Mouse (Mus musculus) intestine, postnatal 0 days (tissue): ENCODE measurements around the gene Triml1. TPM values are rescaled to one million over a fixed set of nuclear protein-coding genes. Genes with fewer than 3 reads are reported as not detected.

ENCODE experiments used
- ATAC-seq: fragments of 200-750 bp; cut with Nextera tagmentation; 2 replicates; pipeline ENCODE4 v1.8.0; 2017; ENCODE audit warnings: mild to moderate bottlenecking, moderate TSS enrichment, moderate library complexity
- H3K27ac ChIP-seq: fragments of 300-500 bp; sonication (generic); 2 replicates; pipeline ENCODE4 v1.5.1; 2014; ENCODE audit warnings: mild to moderate bottlenecking, low read depth, low read length, moderate library complexity
- H3K27me3 ChIP-seq: fragments of 300-500 bp; sonication (generic); replicated peaks from 2 replicates; pipeline ENCODE4 v1.6.1; 2014; ENCODE audit warnings: low read length, mixed read lengths; ENCODE audit not compliant: control insufficient read depth, insufficient read depth
- H3K36me3 ChIP-seq: fragments of 300-500 bp; sonication (generic); 2 replicates; pipeline ENCODE4 v1.6.1; 2014; ENCODE audit warnings: mild to moderate bottlenecking, moderate library complexity; ENCODE audit not compliant: control insufficient read depth, insufficient read depth
- H3K4me1 ChIP-seq: fragments of 300-500 bp; sonication (generic); replicated peaks from 2 replicates; pipeline ENCODE4 v1.6.1; 2014; ENCODE audit warnings: antibody characterized with exemption, low read length, mixed read lengths; ENCODE audit not compliant: control insufficient read depth, insufficient read depth
- H3K4me2 ChIP-seq: fragments of 300-500 bp; sonication (generic); replicated peaks from 2 replicates; pipeline ENCODE4 v1.6.1; 2014; ENCODE audit warnings: low read depth, mild to moderate bottlenecking, moderate library complexity
- H3K4me3 ChIP-seq: fragments of 300-500 bp; sonication (generic); 2 replicates; pipeline ENCODE4 v1.5.1; 2014; ENCODE audit warnings: low read depth, low read length
- H3K9ac ChIP-seq: fragments of 300-500 bp; sonication (generic); 2 replicates; pipeline ENCODE4 v1.6.1; 2014; ENCODE audit warnings: mild to moderate bottlenecking, low read depth, low read length
- H3K9me3 ChIP-seq: fragments of 300-500 bp; sonication (generic); 2 replicates; pipeline ENCODE4 v1.6.1; 2016; ENCODE audit warnings: mixed run types; ENCODE audit not compliant: control insufficient read depth
- CTCF ChIP-seq: sonication (generic); IDR thresholded peaks from 2 replicates; pipeline ENCODE4 v1.5.1; 2016; ENCODE audit warnings: low read depth, mild to moderate bottlenecking, control low read depth, antibody characterized with exemption, moderate library complexity
- WGBS: fragments of 180-500 bp; shearing (Covaris S2); extraction: QIAGEN DNeasy Blood & Tissue Kit; methylation state at CpG from one replicate; pipeline ENCODE4 v1.1.7; 2014; 5-methylcytosine and 5-hydroxymethylcytosine counted together
- polyA plus RNA-seq: library from polyadenylated mRNA; unstranded; fragments of >200 nt; fragmentation: Nextera tagmentation; extraction: Ambion mirVana; gene quantifications from 2 replicates; pipeline ENCODE4 v1.2.1, GENCODE M21; 2015

Triml1 gene
- polyA plus RNA-seq, 1 experiment from 2014 or later: not detected

DNA sequence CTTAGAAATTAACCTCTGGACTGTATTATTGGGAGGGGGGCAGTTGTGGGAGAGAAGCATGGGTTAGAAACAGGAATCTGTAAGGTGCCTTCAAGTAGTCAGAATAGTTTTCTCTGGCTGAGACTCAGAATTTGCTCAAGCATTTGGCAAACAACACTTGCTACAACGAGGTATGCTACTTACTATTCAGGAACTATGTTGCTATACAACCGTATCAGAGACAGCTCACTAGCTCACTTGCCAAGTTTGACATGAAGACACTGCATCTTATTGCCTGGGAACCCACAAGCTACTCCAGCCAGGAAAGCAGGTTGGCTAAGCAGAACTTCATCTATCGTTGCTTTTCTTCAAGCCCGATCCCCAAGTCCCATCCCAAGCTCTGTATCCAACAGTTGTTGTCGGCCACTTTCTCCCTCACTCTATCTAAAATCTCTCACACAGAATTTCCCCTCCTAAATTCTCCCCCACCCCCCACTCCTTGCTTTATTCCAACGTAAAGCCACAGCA is 28.0 kb upstream of the Triml1 start:
- Histone ChIP-seq H3K36me3 (no peaks in the 10 kb centered on the region), H3K4me3 (no peak overlapping the region), H3K4me1 (no peaks in the 10 kb centered on the region), H3K9ac (no peak overlapping the region), H3K27ac (no peak overlapping the region), H3K9me3 (no peaks in the 10 kb centered on the region), H3K27me3 (no peaks in the 10 kb centered on the region), H3K4me2 (no peak overlapping the region)
- no peak for TF ChIP-seq CTCF
- no peak for ATAC-seq
- WGBS: 84% methylated on average over 6 of the region's 6 CpGs

DNA sequence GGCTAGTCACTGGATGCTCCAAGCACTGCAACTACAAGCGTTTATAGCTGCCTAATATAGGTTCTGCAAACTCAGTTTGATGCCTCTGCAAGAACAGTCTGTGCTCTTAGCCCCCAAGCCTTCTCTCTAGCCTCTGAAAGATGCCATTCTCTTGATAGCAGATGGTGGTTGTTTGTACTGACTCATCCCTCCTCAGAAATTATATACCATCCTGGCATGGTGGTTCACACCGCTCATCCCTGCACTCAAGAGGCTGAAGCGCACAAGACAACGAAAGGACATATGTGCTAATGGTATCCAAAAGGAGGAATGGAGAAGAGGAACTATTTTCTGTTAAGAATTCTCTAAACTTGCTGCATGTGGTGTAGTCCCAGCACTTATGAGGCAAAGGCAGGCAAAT is 26.8 kb upstream of the Triml1 start:
- H3K9ac ChIP-seq: no peak overlapping the region
- H3K36me3 ChIP-seq: no peaks in the 10 kb centered on the region
- no peaks in the 10 kb centered on the region for H3K27me3 ChIP-seq
- no peak for ATAC-seq
- no peaks in the 10 kb centered on the region for H3K9me3 ChIP-seq
- WGBS: 89% methylated on average over 4 of the region's 4 CpGs
- no peak overlapping the region for H3K4me2 ChIP-seq
- no peaks in the 10 kb centered on the region for H3K4me1 ChIP-seq
- TF ChIP-seq CTCF: no peak
- no peak overlapping the region for H3K4me3 ChIP-seq
- H3K27ac ChIP-seq: no peak overlapping the region

GRCm38 (mm10) chr8:43164453-43164852 is 23.2 kb upstream of the Triml1 start:
- Histone ChIP-seq H3K9me3 (no peaks in the 10 kb centered on the region), H3K4me2 (no peak overlapping the region), H3K36me3 (no peaks in the 10 kb centered on the region), H3K9ac (no peak overlapping the region), H3K27ac (no peak overlapping the region), H3K4me3 (no peak overlapping the region), H3K27me3 (no peaks in the 10 kb centered on the region), H3K4me1 (no peaks in the 10 kb centered on the region)
- ATAC-seq: no peak
- WGBS: 67% methylated on average over 3 of the region's 3 CpGs
- TF ChIP-seq CTCF: no peak

GRCm38 (mm10) chr8:43163255-43163654 is 22.0 kb upstream of the Triml1 start:
- H3K36me3 ChIP-seq: no peaks in the 10 kb centered on the region
- TF ChIP-seq CTCF: no peak
- ATAC-seq: no peak
- no peak overlapping the region for H3K4me3 ChIP-seq
- WGBS: 78% methylated on average over 11 of the region's 11 CpGs
- no peak overlapping the region for H3K9ac ChIP-seq
- no peaks in the 10 kb centered on the region for H3K9me3 ChIP-seq
- H3K4me1 ChIP-seq: no peaks in the 10 kb centered on the region
- H3K4me2 ChIP-seq: no peak overlapping the region
- no peaks in the 10 kb centered on the region for H3K27me3 ChIP-seq
- H3K27ac ChIP-seq: no peak overlapping the region

GRCm38 (mm10) chr8:43149307-43149706 is 8.0 kb upstream of the Triml1 start:
- H3K4me3 ChIP-seq: no peak overlapping the region
- 0 out of 2 replicates have a peak, but pooled peaks have one; percentile 7 for TF ChIP-seq CTCF
- H3K4me2 ChIP-seq: no peak overlapping the region
- no peaks in the 10 kb centered on the region for H3K36me3 ChIP-seq
- H3K9me3 ChIP-seq: no peaks in the 10 kb centered on the region
- H3K4me1 ChIP-seq: no peaks in the 10 kb centered on the region
- 93% methylated on average over 9 of the region's 9 CpGs for WGBS
- no peaks in the 10 kb centered on the region for H3K27me3 ChIP-seq
- ATAC-seq: no peak
- no peak overlapping the region for H3K9ac ChIP-seq
- no peak overlapping the region for H3K27ac ChIP-seq

DNA sequence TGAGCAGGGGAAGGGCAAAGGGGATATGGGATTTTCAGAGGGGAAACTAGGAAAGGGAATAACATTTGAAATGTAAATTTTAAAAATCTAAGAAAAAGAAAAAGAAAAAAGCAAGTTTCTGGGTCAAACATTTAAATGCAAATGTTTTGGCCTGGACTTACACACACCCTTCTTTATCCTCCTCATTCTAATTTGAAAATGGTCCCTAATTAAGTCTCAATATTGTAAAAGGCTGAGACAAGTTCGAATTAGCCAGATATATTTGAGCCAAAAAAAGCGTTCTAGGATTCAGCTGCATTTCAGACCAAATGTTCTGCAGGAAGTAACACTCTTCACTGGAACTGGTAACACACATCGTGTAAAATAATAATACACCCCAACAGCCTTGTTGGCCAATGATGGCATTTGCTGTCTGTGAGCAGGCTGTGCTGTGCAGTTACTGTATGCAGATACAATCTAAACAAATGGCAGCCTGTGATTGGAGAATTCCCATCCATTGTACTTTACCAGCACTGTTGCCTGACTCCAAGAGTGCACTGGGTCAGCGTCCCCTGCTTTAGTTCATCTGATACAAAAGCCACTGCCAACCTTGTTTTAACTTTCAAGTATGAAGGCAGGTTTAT is 30.0 kb downstream of the Triml1 start:
- 76% methylated on average over 4 of the region's 4 CpGs for WGBS
- H3K4me1 ChIP-seq: no peaks in the 10 kb centered on the region
- H3K4me3 ChIP-seq: no peak overlapping the region
- no peak overlapping the region for H3K4me2 ChIP-seq
- no peaks in the 10 kb centered on the region for H3K27me3 ChIP-seq
- TF ChIP-seq CTCF: no peak
- H3K9me3 ChIP-seq: no peaks in the 10 kb centered on the region
- no peaks in the 10 kb centered on the region for H3K36me3 ChIP-seq
- ATAC-seq: no peak
- H3K9ac ChIP-seq: no peak overlapping the region
- H3K27ac ChIP-seq: no peak overlapping the region

Other genes starting within 250 kb of the Triml1 start
- gene Triml2, start 39.1 kb upstream of the Triml1 start, polyA plus RNA-seq: not detected in 2 replicates
- not detected in 2 replicates for gene Zfp42, start 165.5 kb upstream of the Triml1 start, polyA plus RNA-seq